Mouse (Mus musculus) left cerebral cortex, adult 8-10 months (tissue): ENCODE measurements around the gene Trappc6b. TPM values are rescaled to one million over a fixed set of nuclear protein-coding genes. Genes with fewer than 3 reads are reported as not detected.

ENCODE experiments used
- DNase-seq, 2 experiments: peaks; one replicate each; pipeline ENCODE4 v3.0.0; 2022; ENCODE audit warnings: low spot score in 2 of 2
- total RNA-seq, 4 experiments: library from RNA; stranded (reverse); gene quantifications; 2 replicates each; pipeline ENCODE4 v1.2.4; 2022

The Trappc6b gene
- total RNA-seq, 4 experiments from 2014 or later: 118 to 140 (median 127) TPM

DNA sequence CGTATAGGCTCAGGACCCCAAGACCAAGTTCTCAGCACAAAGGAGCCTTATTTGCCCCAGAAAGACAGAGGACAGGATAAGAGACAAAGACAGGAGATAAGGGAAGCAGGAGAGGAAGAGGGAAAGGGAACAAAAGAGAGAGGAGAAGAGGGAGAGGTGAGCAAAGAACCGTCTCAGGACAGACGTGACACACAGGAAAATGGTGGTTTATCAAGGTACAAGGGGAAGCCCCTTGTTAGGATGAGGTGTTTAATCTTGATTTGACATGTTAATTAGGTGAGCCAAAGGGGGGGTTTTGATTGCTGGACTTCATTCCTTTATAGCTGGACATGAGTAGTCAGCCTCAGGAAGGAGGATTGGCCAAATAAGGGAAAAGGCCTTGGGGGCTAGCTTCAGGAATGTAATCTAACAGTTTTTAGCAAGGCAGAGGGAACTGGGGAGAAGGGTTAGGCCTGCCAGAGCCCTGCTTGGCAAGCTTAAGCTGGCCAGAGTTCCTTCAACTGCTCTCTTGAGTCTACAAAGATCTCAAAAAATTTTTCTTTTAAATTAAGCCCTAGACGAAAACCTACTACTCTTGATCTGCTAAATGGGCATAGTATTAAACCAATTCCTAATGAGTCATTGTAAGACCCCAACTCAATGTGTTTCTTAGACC, 5.9 kb downstream of the Trappc6b start:
- DNase-seq: no peak

DNA sequence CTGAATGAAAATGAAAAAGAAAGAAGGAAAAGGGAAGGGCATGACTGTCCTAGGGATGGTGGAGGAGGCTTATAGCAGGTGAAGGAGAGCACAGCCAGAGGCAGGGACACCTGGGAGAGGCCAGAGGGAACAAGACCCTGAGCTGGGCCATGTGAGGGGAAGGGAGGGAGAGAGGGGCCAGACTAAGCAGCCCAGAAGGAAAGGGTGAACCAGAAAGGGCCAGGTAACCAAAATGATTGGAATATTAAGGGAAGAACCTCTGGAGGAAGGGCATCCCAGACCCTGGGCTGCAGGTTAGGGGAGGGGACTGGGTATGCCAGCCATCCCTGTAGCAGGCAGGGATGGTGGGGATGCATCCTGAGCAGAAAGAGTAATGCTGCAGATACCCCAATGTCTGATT, 7.3 kb downstream of the Trappc6b start:
- no peak for DNase-seq

- no peak for DNase-seq
Observed at GRCm38 (mm10) chr12:59053166-59053565, 8.1 kb downstream of the Trappc6b start.

GRCm38 (mm10) chr12:59052470-59052869, 8.8 kb downstream of the Trappc6b start:
- no peak for DNase-seq

DNA sequence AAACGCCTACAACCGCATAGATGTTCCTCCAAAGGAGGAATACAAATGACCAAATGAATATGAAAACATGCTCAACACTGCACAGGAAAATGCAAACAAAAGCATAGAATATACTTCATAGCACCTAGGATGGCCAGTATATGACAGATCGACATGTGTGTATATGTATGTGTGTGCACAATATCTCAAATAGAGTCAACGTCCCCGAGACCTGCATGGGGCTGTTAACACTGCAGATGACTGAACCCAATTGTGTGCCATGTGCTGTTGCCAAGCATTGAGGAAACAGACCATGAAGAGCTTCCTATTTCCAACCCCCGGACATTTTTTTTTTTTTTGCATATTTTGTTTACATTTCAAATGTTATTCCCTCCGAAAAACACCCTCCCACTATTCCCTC, 20.4 kb downstream of the Trappc6b start:
- DNase-seq: no peak

- no peak for DNase-seq
Observed at GRCm38 (mm10) chr12:59039971-59040844, 21.1 kb downstream of the Trappc6b start.

DNA sequence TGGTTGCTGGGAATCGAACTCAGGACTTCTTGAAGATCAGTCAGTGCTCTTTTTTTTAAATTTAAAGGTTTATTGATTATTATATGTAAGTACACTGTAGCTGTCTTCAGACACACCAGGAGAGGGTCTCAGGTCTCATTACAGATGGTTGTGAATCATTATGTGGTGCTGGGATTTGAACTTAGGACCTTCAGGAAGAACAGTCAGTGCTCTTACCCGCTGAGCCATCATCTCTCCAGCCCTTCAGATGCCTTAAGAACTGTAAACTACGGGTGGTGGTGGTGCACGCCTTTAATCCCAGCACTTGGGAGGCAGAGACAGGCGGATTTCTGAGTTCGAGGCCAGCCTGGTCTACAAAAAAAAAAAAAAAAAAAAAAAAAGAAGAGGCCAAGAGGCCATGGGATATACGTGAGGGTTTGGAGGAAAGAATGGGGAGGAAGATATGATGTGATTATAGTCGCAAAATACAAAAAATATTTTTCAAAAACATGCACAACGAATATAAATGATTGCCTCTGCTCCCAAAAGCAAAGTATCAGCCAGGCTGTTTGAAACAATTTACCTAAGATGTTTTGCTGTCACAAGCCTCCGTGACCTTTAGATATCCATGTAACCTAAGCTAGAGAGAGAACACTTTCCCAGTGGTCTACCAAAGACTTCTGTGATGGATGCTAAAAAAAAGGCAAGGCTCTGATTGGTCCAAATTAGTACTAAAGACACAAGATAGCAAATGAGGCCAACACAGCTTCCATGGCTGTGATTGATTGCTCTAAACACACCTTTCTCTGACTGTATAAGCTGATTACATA, 21.9 kb downstream of the Trappc6b start:
- DNase-seq: no peak

- no peak for DNase-seq
Observed at GRCm38 (mm10) chr12:59032101-59032500, 29.2 kb downstream of the Trappc6b start.

DNA sequence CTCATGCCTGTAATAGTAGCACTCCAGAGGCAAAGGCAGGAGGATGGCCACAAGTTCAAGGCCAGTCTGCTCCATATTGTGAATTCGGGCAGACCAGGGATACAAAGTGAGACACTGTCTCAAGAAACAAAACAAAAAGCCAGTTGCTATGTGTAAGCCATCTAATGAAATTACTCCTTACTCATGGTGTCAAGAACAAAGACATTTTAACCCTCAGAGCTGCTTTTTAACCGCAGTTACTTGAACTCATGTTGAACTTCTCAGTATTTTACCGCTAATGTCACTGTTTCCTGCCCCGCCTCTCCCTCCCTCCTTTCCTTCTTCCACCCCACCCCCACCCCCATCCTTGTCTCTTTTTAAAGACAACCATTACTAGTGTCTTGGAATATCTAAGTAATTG, 40.0 kb downstream of the Trappc6b start:
- no peak for DNase-seq

DNA sequence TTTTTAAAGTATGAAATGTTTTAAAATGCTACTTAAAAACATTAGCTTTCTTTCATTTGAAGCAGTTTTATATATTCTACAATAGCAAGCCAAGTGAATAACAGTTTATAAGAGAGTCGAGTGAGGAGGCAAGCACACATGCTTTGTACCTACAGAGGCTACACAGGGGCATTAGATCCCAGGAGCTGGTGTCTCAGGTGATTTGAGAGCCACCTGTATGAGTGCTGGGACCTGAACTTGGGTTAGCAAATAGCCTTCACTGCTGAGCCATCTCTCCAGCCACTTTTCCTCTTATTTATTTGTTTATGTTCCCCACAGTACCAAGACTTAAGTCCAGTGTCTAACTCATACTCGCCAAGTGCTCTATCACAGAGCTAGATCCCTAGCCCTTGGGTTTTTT, 41.4 kb downstream of the Trappc6b start:
- DNase-seq: no peak

GRCm38 (mm10) chr12:59017970-59018369, 43.3 kb downstream of the Trappc6b start:
- no peak for DNase-seq

DNA sequence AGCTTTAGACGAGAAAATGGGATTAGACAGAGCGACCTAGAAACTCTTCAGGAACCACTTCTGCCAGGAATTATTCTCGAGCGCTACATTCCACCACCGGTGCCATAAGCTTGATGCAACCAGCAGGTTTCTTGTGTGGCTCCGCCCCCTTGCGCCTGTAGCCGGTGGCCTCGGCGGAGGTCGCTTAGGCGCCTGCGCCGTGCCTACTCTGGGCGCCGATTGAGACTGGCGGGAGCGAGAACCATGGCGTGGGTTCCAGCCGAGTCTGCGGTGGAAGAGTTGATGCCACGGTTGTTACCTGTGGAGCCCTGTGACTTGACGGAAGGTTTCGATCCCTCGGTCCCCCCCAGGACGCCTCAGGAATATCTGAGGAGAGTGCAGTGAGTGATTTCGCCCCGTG, 48.0 kb downstream of the Trappc6b start, which contains the start of gene Gemin2:
TSS of gene Gemin2 (plus strand) at position 160 of the 400 bp plus-strand sequence.
- DNase-seq: peak; percentile 72 to 90

DNA sequence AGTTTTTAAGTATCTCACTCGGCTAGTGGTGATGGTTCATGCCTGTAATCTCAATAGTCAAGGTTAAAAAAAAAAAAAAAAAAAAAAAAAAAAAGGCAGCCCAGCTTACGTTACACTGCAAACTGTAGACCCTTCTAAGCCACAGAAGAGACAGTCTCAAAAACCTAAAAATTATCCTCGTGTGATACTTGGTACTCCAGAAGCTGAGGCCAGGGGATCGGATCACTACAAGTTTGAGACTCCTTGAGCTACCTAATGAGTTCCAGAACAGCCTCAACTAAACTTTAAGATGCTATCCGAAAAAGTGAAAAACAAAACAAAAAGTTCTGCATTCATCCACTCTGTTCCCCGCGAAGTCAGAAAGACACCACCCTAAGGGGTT, 48.6 kb downstream of the Trappc6b start:
- DNase-seq: no peak

DNA sequence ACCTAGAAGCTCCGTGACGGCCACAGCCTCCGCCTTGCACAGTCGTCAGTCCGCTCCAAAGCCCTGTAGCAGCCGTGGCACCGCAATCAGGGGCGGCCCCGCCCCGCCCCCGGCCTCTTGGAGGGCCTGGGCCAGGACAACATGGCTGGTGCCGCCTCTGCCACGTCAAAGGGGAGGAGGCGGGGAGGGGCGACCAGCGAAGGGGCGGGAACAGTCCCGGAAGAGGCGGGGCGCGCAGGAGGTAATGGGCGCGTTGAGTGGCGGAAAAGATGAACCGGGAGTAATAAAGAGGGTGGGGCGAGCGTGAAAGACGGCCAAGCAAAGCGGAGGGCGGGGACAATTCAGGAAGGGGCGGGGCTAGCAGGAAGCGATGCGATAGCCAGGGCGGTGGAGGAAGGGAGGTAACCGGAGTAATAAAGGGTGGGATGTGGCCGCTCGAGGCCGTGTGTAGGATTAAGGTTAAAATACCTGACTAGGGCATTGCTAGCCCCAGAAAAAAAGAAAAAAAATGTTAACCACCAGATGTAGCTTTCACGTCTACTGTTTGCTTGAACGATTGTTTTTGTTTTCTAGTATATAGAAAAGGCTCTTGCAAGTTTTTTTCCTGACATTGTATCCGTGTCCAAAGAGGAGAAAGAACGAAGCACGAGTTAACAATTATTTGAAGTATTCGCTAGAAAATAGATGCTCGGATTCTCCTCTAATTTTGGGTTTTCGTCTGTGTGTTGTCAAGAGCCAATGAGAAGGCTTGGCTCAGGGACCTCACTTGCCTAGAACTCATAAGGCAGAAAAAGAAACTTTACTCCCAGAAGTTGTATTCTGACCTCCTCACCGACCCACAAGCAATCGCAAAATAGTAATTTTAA, 49.2 kb downstream of the Trappc6b start, which contains the start of gene Sec23a:
TSS of gene Sec23a (minus strand) at position 174 of the 866 bp plus-strand sequence.
- DNase-seq: peak; percentile 91 to 98

GRCm38 (mm10) chr12:59011275-59011843, 49.9 kb downstream of the Trappc6b start:
- DNase-seq: no peak

- no peak for DNase-seq
Observed at GRCm38 (mm10) chr12:59010482-59010881, 50.8 kb downstream of the Trappc6b start.
